Mouse (Mus musculus) MEL-GATA-1-ER (cell line): ENCODE results near the gene Rufy4.

Source experiments
- DNase-seq: peaks from one replicate; pipeline ENCODE4 v3.0.0-alpha.2; 2012; ENCODE audit warnings: low read depth; ENCODE audit errors: extremely low read depth

Gene Rufy4

GRCm38 (mm10) chr1:74196621-74197419 is 71.5 kb downstream of the Rufy4 start:
- no peak for DNase-seq
